Mouse (Mus musculus): ENCODE results near the gene Taf5. TPM values are rescaled to one million over a fixed set of nuclear protein-coding genes. Genes with fewer than 3 reads are reported as not detected.

Taf5 gene
- polyA plus RNA-seq (2012; rRNA removed): 0.88 and 1.2 TPM in 2 replicates

GRCm38 (mm10) chr19:47067096-47067882, at the start of gene Taf5:
TSS of gene Taf5 (plus strand) at chr19:47067746.

GRCm38 (mm10) chr19:47050271-47051032, 17.1 kb upstream of the Taf5 start, which contains the start of gene Pcgf6:
TSS of gene Pcgf6 (minus strand) at chr19:47050906.

GRCm38 (mm10) chr19:47090550-47091156, 23.1 kb downstream of the Taf5 start, which contains the start of the genes Usmg5 and Pdcd11:
TSS of gene Usmg5 (minus strand) at chr19:47090647.
TSS of gene Pdcd11 (plus strand) at chr19:47090768.

Other genes with a start within 250 kb of the Taf5 start
- 0.52 and 0.57 TPM in 2 replicates for gene Ina, start 53.0 kb upstream of the Taf5 start, polyA plus RNA-seq (2012; rRNA removed)
- gene Nt5c2, start 52.6 kb upstream of the Taf5 start, polyA plus RNA-seq (2012; rRNA removed): 9.2 and 10.4 TPM in 2 replicates
- 2.5 and 4.2 TPM in 2 replicates for gene Pcgf6, start 16.8 kb upstream of the Taf5 start, polyA plus RNA-seq (2012; rRNA removed)
- 9.1 and 10.3 TPM in 2 replicates for gene Usmg5, start 22.9 kb downstream of the Taf5 start, polyA plus RNA-seq (2012; rRNA removed)
- 1.6 and 2.4 TPM in 2 replicates for gene Pdcd11, start 23.0 kb downstream of the Taf5 start, polyA plus RNA-seq (2012; rRNA removed)
- gene Calhm2, start 70.5 kb downstream of the Taf5 start, polyA plus RNA-seq (2012; rRNA removed): 4.9 and 5.5 TPM in 2 replicates
- gene Calhm1, start 76.5 kb downstream of the Taf5 start, polyA plus RNA-seq (2012; rRNA removed): not detected in 2 replicates
- not detected in 2 replicates for gene Calhm3, start 90.0 kb downstream of the Taf5 start, polyA plus RNA-seq (2012; rRNA removed)
- 5.7 and 9.6 TPM in 2 replicates for gene Neurl1a, start 111.1 kb downstream of the Taf5 start, polyA plus RNA-seq (2012; rRNA removed)